Mouse (Mus musculus): ENCODE measurements around the gene Tmod1. TPM values are rescaled to one million over a fixed set of nuclear protein-coding genes. Genes with fewer than 3 reads are reported as not detected.

Gene Tmod1
- polyA plus RNA-seq, 1 experiment from 2014 or later: 4.7 TPM

- ATAC-seq: no peak
- no peak for TF ChIP-seq CTCF (IDR thresholded peaks at IDR 0.05; ENCODE audit: low read depth)
- H3K27ac ChIP-seq (ENCODE audit: low read depth, low read length): no peak overlapping the region
- no peaks in the 10 kb centered on the region for H3K4me1 ChIP-seq (replicated peaks; ENCODE audit: control insufficient read depth, insufficient read depth, low read length)
- no peak overlapping the region for H3K9ac ChIP-seq (ENCODE audit: low read depth, low read length)
- no peak overlapping the region for H3K4me2 ChIP-seq (replicated peaks; ENCODE audit: low read depth)
- WGBS: 58% methylated on average over 3 of the region's 3 CpGs
- no peak overlapping the region for H3K4me3 ChIP-seq (ENCODE audit: low read depth, low read length)
- no peaks in the 10 kb centered on the region for H3K27me3 ChIP-seq (replicated peaks; ENCODE audit: control insufficient read depth, insufficient read depth, low read length)
- H3K36me3 ChIP-seq (ENCODE audit: control insufficient read depth, insufficient read depth): peaks cover 41% of the 10 kb centered on the region
- H3K9me3 ChIP-seq (ENCODE audit: control insufficient read depth): no peaks in the 10 kb centered on the region
Measured at GRCm38 (mm10) chr4:46023021-46023481, 15.7 kb upstream of the Tmod1 start.

GRCm38 (mm10) chr4:46025893-46026292, 12.8 kb upstream of the Tmod1 start:
- WGBS: 44% methylated on average over 7 of the region's 7 CpGs
- ATAC-seq: no peak

GRCm38 (mm10) chr4:46028224-46028623, 10.5 kb upstream of the Tmod1 start:
- H3K27me3 ChIP-seq (replicated peaks; ENCODE audit: control insufficient read depth, insufficient read depth, low read length): no peaks in the 10 kb centered on the region

More at GRCm38 (mm10) chr4:46025893-46026292, 12.8 kb upstream of the Tmod1 start:
- Histone ChIP-seq H3K4me3 (ENCODE audit: low read depth, low read length) (no peak overlapping the region), H3K9ac (ENCODE audit: low read depth, low read length) (no peak overlapping the region), H3K9me3 (ENCODE audit: control insufficient read depth) (no peaks in the 10 kb centered on the region), H3K27ac (ENCODE audit: low read depth, low read length) (no peak overlapping the region), H3K36me3 (ENCODE audit: control insufficient read depth, insufficient read depth) (peaks cover 18% of the 10 kb centered on the region), H3K4me1 (replicated peaks; ENCODE audit: control insufficient read depth, insufficient read depth, low read length) (no peaks in the 10 kb centered on the region), H3K4me2 (replicated peaks; ENCODE audit: low read depth) (no peak overlapping the region), H3K27me3 (replicated peaks; ENCODE audit: control insufficient read depth, insufficient read depth, low read length) (no peaks in the 10 kb centered on the region)
- TF ChIP-seq CTCF (IDR thresholded peaks at IDR 0.05; ENCODE audit: low read depth): peak; percentile 79

GRCm38 (mm10) chr4:46028781-46029180, 10.0 kb upstream of the Tmod1 start:
- no peak overlapping the region for H3K4me3 ChIP-seq (ENCODE audit: low read depth, low read length)
- ATAC-seq: no peak
- WGBS: 85% methylated on average over 4 of the region's 4 CpGs
- no peaks in the 10 kb centered on the region for H3K4me1 ChIP-seq (replicated peaks; ENCODE audit: control insufficient read depth, insufficient read depth, low read length)
- H3K36me3 ChIP-seq (ENCODE audit: control insufficient read depth, insufficient read depth): peaks cover 9% of the 10 kb centered on the region
- no peak overlapping the region for H3K9ac ChIP-seq (ENCODE audit: low read depth, low read length)
- TF ChIP-seq CTCF (IDR thresholded peaks at IDR 0.05; ENCODE audit: low read depth): no peak
- H3K27ac ChIP-seq (ENCODE audit: low read depth, low read length): no peak overlapping the region
- H3K9me3 ChIP-seq (ENCODE audit: control insufficient read depth): no peaks in the 10 kb centered on the region
- no peak overlapping the region for H3K4me2 ChIP-seq (replicated peaks; ENCODE audit: low read depth)
- no peaks in the 10 kb centered on the region for H3K27me3 ChIP-seq (replicated peaks; ENCODE audit: control insufficient read depth, insufficient read depth, low read length)

More at GRCm38 (mm10) chr4:46028224-46028623, 10.5 kb upstream of the Tmod1 start:
- H3K4me2 ChIP-seq (replicated peaks; ENCODE audit: low read depth): no peak overlapping the region
- no peak overlapping the region for H3K27ac ChIP-seq (ENCODE audit: low read depth, low read length)
- no peaks in the 10 kb centered on the region for H3K4me1 ChIP-seq (replicated peaks; ENCODE audit: control insufficient read depth, insufficient read depth, low read length)
- WGBS: 63% methylated on average over 6 of the region's 6 CpGs
- H3K9ac ChIP-seq (ENCODE audit: low read depth, low read length): no peak overlapping the region
- no peak overlapping the region for H3K4me3 ChIP-seq (ENCODE audit: low read depth, low read length)
- no peak for TF ChIP-seq CTCF (IDR thresholded peaks at IDR 0.05; ENCODE audit: low read depth)
- ATAC-seq: no peak
- no peaks in the 10 kb centered on the region for H3K9me3 ChIP-seq (ENCODE audit: control insufficient read depth)
- peaks cover 9% of the 10 kb centered on the region for H3K36me3 ChIP-seq (ENCODE audit: control insufficient read depth, insufficient read depth)

- no peak overlapping the region for H3K4me3 ChIP-seq (ENCODE audit: low read depth, low read length)
- H3K4me1 ChIP-seq (replicated peaks; ENCODE audit: control insufficient read depth, insufficient read depth, low read length): no peaks in the 10 kb centered on the region
- H3K9ac ChIP-seq (ENCODE audit: low read depth, low read length): no peak overlapping the region
- no peaks in the 10 kb centered on the region for H3K27me3 ChIP-seq (replicated peaks; ENCODE audit: control insufficient read depth, insufficient read depth, low read length)
- peak; percentile 74 for TF ChIP-seq CTCF (IDR thresholded peaks at IDR 0.05; ENCODE audit: low read depth)
- H3K27ac ChIP-seq (ENCODE audit: low read depth, low read length): no peak overlapping the region
- H3K4me2 ChIP-seq (replicated peaks; ENCODE audit: low read depth): no peak overlapping the region
- H3K36me3 ChIP-seq (ENCODE audit: control insufficient read depth, insufficient read depth): peaks cover 14% of the 10 kb centered on the region
- 48% methylated on average over 9 of the region's 9 CpGs for WGBS
- no peaks in the 10 kb centered on the region for H3K9me3 ChIP-seq (ENCODE audit: control insufficient read depth)
- ATAC-seq: no peak
Measured at GRCm38 (mm10) chr4:46029552-46029951, 9.2 kb upstream of the Tmod1 start.

GRCm38 (mm10) chr4:46032448-46032847, 6.3 kb upstream of the Tmod1 start:
- no peak overlapping the region for H3K27ac ChIP-seq (ENCODE audit: low read depth, low read length)
- H3K9ac ChIP-seq (ENCODE audit: low read depth, low read length): no peak overlapping the region
- ATAC-seq: no peak
- no peak for TF ChIP-seq CTCF (IDR thresholded peaks at IDR 0.05; ENCODE audit: low read depth)
- WGBS: 46% methylated on average over 9 of the region's 9 CpGs
- H3K9me3 ChIP-seq (ENCODE audit: control insufficient read depth): no peaks in the 10 kb centered on the region
- H3K4me3 ChIP-seq (ENCODE audit: low read depth, low read length): no peak overlapping the region
- no peak overlapping the region for H3K4me2 ChIP-seq (replicated peaks; ENCODE audit: low read depth)
- no peaks in the 10 kb centered on the region for H3K27me3 ChIP-seq (replicated peaks; ENCODE audit: control insufficient read depth, insufficient read depth, low read length)
- no peaks in the 10 kb centered on the region for H3K4me1 ChIP-seq (replicated peaks; ENCODE audit: control insufficient read depth, insufficient read depth, low read length)
- H3K36me3 ChIP-seq (ENCODE audit: control insufficient read depth, insufficient read depth): peaks cover 5% of the 10 kb centered on the region; the same call in 1 of the 2 replicates

GRCm38 (mm10) chr4:46033197-46033596, 5.5 kb upstream of the Tmod1 start:
- WGBS: 66% methylated on average over 2 of the region's 2 CpGs
- no peak overlapping the region for H3K27ac ChIP-seq (ENCODE audit: low read depth, low read length)
- H3K4me1 ChIP-seq (replicated peaks; ENCODE audit: control insufficient read depth, insufficient read depth, low read length): no peaks in the 10 kb centered on the region
- no peak overlapping the region for H3K9ac ChIP-seq (ENCODE audit: low read depth, low read length)
- no peak overlapping the region for H3K4me3 ChIP-seq (ENCODE audit: low read depth, low read length)
- TF ChIP-seq CTCF (IDR thresholded peaks at IDR 0.05; ENCODE audit: low read depth): no peak
- ATAC-seq: no peak
- no peak overlapping the region for H3K4me2 ChIP-seq (replicated peaks; ENCODE audit: low read depth)
- H3K9me3 ChIP-seq (ENCODE audit: control insufficient read depth): no peaks in the 10 kb centered on the region
- peaks cover 5% of the 10 kb centered on the region; the same call in 1 of the 2 replicates for H3K36me3 ChIP-seq (ENCODE audit: control insufficient read depth, insufficient read depth)
- H3K27me3 ChIP-seq (replicated peaks; ENCODE audit: control insufficient read depth, insufficient read depth, low read length): no peaks in the 10 kb centered on the region; the same call in 1 of the 2 replicates
